Mouse (Mus musculus): Measurements from ENCODE around the gene Ncoa5.

The Ncoa5 gene

DNA sequence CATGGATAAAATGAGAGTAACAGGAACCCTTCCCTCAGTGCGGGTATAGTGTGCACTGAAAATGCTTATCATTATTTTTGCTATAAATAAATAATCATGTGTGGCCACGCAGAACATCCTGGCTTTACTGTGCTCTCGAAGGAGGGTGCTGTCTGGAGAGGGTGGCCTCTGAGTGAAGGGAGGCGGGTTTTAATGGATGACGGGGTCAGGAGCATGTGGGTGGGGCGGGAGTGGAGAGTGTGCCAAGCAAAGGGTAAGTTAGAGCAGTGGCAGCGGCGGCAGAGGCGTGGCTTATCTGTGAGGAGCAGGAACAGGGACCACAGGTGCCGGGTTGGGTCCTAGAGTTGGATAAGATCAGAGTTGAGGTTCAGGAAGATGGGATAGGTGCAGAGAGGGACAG lies 42.9 kb downstream of the Ncoa5 start:
- no peak for DNase-seq

DNA sequence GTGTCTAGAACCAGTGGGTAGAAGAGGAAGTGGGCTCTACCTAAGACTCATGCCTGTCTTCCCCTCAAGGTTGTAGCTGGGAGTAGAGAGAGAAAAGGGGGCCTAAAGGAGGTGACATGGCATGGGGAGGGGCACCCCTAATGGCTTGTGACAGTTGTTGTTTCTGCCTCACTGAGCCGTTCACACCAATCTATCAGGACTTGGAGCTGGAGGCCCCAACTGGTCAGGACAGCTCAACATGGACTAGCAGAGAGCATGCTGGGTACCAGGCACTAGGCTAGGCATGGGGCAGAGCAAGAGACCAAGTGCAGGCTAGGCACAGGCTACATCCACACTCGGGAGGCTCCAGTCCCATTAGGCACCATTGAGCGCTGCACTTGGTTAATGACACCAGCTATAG lies 43.6 kb downstream of the Ncoa5 start:
- no peak for DNase-seq

DNA sequence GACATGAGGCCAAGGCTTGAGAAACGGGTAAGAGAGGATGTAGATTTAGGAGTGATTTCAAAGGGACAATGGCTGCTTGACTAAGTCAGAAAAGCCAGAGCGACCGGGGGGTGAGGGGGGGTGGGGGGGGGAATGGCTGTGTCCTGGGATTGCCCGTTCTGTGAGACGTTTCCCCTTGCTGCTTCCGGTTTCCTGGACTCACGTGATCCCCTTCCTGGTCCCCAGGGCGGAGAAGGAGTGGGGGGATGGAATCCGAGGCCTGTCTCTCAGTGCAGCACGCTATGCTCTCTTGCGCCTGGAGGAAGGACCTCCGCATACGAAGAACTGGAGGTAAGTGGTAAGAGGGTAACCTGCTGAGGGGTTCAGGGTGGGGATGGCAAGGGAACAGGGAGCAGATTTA lies 45.9 kb downstream of the Ncoa5 start:
- peak; percentile 6 for DNase-seq

DNA sequence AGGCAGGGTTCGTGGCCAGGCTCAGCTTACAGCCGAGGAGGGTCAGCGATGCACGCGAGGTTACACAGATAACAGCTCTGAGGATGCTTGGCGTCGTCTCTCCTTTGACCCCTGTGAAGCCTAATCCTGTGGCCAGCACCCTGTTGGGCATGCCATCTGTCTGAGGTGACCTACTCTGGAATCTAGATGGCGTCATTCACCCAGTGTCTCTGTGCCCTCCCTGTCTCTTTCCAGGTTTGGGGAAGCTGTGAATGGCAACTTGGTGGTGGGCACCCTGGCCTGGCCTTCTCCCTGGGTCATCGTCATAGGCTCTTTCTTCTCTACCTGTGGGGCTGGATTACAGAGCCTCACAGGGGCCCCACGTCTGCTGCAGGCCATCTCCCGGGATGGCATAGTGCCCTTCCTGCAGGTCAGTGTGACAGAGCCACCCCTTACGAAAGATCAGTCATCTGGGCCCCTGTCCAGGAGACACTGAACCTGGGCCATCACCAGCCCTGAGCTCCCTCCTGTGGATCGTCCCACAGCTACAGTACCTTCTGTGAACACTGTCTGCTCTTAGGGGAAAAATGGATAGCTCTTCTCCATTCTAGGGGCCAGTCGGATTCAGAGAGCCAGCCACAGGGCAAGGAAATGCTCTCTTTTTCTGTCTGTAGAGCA lies 48.2 kb downstream of the Ncoa5 start:
- DNase-seq = no peak

DNA sequence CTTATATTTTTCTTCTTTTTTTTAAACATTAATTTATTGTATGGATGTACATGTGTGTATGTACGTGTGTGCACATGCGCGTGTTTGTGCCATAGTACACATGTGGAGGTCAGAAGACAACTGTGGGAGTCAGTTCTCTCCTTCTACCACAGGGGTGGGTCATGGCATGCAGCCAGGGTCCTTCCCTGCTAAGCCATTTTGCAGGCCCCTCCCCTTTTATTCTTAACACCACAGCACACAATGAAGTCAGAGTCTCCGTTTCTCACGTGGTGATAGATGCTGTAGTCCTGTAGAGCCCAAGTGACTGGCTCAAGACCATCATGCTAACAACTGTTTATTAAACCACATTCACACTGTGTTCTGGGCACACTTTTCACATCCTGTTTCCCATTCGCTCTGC lies 48.7 kb downstream of the Ncoa5 start:
- no peak for DNase-seq

DNA sequence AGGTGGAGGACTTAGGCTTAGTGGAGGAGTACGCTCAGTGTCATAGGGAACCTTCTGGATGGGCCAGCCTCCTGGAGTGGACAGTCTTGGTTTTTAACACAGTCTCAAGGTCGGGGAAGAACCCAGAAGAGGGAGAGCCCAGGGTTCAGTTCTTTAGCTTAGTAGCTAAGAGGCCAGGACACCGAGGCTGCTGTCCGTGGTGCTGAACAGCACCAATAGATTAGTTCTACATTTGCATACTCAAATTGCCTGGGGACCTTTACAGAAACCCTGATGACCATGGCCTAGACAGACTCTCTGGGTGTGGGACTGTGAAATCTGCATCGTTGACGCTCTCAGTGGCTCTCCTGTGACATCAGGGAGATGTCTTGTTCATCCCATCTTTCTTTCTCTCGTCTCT lies 54.9 kb downstream of the Ncoa5 start:
- no peak for DNase-seq

DNA sequence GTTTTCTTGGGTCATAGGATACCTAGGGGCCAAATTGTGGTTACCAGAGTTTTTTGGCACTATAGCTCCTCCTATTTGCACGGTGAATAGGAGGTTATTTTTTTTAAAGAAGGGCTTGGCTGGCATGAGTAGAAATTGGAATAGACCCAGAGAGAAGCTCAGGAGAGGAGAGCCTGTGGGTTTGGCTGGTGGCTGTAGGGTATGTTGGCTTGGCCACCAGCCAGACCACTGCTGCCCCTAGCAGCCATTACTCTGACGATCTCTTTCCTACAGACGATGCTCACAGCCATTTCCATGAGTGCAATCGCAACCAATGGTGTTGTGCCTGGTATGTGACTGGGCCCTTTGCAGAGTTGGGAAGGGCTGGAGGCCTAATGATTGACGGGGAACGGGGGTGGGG lies 59.1 kb downstream of the Ncoa5 start:
- no peak for DNase-seq

DNA sequence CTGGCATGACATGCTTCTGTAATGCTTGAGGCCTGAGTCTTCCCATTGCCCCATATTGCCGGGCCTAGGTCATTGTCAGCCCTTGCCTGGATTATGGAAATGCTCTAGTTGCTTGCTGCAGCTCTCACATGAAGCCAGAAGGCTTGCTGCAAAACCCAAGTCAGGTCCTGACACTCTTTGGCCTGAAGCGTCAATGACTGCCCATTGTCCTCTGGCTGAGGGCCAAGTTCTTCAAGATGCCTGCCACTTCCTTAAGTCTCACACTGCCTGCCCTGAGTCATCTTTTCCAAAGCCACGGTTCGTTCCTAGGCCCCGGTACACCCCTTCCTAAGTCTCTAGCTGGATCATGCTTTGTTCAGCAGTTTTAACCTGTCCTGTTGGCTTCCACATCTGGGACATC lies 62.0 kb downstream of the Ncoa5 start:
- no peak for DNase-seq

DNA sequence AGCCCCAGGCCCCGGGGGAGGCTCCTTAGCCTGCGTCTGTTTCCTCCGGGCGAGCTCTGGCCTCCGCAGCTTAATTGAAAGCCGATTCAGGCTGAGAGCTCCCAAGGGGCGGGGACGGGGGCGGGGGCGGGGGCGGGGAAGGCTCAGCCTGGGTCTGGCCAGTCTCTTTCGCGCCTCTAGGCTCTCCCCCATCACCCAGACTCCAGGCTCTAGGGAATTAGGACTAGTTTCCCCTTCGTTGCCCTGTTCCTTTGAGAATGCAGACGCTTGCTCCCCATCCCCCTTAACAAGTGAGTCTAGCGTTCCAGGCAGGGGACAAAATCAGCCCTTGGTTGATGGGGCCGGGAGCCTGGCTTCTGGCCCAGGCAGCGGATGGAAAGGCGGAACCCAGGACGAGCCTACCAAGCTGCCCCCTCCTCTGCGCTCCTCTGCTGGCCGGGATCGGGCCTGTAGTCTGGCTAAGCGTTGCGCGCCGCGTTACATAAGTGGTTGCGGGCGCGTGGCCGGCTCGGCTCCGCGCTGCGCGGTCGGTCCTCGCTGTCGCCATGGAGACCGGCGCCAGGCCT lies 64.0 kb downstream of the Ncoa5 start:
- peak; percentile 71 for DNase-seq

DNA sequence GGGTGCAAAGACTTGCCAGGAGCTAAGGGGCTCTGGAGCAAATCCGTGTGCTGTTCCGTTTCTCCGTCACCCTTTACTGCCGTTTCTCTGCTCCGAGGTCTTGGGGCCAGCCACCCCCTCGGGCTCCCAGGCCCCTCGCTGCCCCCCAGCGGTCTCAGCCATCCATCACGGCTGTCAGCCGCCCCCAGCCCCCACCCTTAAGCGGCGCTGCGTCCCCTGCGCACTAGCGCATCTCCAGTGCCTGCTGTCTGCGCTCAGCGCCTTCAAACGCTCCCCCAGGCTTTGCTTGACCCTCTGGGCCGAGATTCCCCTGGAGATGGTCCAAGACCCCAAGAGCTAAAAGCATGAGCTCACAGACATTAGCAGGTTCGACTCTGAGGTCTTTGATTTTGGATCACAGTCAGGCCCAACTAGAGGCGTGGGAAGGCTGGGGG lies 65.3 kb downstream of the Ncoa5 start:
- peak; percentile 60 for DNase-seq

DNA sequence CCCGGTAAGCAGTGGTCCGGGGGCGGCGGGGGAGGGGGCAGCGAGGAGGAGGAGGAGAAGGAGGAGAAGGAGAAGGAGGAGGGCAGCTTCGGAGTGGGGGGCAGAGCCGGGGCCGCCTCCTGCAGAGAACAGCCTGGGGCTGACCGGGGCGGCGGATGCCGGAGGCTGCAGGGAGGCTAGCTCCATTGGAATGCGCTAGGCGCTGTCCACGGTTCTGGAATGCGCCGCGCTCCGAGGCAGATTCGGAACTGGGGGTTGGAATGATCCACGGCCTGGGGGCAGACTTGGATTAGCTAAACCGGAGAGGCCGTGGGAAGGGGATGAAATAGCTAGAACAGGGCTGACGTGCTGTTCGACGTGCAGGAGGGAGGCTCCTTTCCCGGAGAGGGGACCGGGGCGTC lies 66.2 kb downstream of the Ncoa5 start:
- peak; percentile 56 for DNase-seq

DNA sequence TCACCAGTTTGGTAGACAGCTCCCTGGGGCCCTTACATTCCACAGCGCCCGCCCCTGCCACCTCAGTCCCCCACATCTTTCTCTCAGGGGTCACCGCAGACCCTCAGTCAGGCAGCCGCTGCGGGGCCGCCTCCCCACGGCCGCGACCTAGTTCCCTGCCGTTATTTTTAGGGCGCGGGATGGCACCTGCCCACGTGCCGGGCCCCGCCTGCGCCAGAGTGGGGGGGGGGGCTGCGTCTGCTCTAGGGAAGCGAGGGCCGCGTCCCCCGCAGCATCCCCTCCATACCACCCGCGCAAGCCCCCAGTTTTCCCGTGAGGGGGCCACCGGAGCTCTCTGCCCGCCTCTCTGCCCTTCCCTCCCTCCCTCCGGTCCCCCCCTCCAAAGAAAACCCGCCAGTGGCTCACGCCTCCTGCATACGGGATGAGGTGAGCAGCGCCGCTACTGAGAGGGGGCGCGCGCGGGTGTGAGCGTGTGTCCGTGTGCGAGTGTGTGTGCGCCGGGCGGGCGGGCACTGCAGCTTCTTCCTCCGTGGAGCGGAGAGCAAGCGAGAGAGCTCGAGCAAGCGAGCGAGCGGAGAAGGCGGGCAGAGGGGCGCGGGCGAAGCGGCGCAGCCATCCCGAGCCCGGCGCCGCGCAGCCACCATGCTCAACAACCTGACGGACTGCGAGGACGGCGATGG lies 66.8 kb downstream of the Ncoa5 start:
- peak; percentile 81 for DNase-seq

DNA sequence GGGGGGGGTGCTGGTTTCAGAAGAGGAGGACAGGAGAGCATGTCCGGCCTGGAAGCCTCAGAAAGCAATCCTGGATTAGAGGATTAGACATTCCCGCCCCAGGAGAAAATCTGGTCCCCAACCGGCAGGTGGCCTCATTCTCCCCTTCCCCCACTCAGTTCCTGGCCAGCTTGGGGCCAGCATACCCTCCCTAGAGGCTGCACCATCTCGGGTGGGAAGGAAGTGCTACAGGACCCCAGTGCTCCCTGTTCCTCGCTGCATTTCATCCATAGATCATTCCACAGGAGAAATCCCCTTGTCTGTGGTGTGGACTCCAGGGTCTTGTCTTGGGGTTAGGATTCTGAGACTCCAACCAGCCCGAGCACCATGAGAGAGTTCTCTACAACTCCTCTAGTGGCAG lies 67.5 kb downstream of the Ncoa5 start:
- DNase-seq = no peak

DNA sequence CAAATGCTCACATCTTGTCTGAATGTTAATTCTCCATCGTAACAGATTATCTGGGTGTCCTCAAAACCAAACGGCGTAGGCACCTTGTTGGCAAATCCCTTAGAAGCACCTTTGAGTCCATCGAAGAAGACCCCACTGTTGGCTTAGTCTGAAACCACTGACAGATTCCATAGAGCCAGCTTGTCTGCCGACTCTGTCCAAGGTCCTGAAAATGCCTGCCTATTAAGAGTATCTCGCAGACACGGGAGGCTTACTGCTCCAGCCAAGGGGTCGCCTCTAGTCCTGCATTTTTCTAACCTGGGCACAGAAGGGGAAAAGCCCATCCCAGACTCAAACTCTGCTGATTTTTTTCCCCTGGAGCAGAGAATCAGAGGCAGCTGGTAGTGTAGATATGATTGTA lies 68.3 kb downstream of the Ncoa5 start:
- DNase-seq = no peak

DNA sequence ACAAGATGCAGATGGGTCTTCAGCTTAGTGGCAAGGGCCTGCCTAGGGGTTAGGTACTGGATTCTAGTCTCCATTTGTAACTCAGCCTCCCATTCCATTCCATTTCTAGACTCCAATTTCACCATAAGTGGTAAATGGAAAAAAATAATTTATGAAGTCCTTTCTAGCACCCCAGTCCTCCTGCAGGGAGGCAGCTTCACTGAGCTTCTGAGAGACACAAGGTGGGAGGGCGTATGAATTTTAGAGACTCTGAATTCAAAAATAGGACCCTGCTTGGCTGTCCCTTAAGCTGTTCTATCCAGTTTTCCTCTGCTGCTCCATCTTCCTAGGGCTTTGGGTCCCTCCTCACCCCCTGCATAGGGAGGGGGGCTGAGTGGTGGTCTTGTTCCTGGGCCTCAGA lies 69.7 kb downstream of the Ncoa5 start:
- no peak for DNase-seq

DNA sequence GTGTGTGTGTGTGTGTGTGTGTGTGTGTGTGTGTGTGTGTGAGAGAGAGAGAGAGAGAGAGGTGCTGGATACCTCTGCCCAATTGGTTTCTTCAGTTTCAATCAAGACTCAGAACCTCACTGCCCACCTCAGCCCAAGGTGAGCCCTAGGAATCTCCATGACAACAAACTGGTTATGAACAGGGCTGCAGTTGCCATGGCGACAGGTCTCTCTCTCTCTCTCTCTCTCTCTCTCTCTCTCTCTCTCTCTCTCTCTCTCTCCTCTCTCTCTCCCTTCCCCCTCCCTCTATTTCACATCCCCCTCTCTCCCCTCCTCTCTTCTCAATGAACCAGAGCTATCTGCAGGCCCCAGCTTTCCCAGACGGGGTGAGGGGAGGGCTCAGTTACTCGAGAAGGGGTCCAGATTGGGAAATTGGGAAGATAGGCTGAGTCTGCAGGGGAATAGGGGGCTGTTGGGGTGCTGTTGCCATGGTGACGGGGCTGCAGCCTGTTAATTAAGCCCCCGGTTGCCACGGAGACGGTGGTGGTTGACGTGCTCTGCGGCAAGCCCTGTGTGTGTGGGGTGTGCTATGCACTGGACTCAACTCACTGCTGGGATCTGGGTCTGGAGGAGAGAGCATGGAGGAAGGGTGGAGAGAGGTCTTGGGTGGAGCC lies 70.3 kb downstream of the Ncoa5 start:
- DNase-seq = peak; percentile 72

DNA sequence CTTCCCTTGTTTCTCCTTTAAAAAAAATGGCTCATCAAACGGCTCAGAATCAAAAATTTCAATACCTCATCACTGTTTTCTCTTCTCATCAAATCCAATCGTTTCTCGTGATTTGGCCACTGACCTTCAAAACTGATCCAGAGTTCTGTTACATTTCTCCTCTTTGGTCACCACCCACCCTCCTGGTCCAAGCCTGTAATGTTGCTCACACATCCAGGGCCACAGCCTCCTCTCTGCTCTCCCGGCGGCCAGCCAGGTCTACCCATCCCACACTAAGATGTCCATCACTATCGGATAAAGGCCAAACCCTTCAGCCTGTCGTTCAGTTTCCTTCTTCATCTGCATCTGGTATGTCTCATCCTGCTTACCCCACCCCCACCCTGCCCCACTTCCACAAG lies 72.5 kb downstream of the Ncoa5 start:
- no peak for DNase-seq

DNA sequence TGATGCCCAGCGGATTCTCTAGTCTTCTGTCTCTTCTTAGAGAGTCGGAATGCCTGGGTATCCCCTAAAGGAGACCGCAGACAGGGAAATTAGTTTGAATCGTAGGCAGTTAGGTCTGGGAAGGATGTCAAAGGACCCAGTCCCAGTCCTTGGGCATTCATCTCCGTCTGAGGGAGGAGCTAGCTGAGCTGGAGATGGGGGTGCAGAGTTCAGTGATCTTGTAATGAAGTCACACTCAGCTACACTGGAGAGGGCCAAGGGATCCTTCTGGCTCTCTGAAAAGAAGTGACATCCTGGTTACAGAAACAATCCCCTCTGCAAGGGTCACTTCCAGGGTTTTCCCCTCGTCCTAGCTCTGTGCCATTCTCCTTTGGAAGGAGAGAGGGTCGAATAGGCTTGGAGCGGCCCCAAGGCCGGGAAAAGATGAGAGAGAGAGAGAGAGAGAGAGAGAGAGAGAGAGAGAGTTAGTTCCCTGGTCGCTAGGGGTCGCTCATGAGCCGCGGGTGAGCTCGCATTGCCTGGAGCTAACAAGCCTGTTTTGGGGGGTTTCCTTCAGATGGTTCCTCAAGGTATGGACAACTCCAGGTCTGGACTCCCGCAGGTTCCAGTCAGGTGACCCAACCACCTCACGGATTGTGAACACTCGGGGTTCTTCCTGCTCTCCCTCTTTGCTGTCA lies 73.0 kb downstream of the Ncoa5 start:
- peak; percentile 92 for DNase-seq

DNA sequence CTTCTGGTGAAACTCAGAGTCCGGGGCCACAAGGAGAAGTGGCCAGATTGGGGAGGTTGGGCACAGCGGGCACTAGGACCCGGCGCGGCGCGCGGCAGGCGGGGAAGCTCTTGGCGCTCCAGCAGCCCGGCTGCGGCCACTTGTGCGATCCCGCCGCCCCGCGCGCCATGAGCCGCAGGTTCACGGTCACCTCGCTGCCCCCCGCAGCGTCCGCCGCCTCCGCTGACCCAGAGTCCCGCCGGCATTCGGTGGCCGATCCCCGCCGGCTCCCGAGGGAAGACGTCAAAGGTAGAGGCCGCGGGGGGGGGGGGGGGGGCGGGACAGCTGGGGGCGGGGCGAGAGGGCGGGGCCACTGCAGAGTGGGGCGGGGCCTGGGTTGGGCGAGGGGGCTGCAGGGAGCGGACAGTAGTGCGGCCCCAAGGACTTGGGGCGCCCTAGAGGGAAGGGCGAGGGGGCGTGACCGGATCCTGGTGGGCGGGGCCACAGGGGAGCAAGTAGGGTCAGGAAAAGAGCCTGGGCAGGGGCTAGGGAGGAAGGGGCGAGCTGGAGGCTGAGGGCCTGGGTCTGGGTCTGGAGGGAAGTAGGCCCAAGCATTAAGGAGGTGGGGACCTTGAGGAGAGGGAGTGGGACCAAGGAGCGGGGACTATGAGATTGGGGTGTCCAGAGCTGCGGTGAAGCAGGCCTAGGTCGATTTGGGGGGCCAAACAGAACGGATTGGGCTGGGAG lies 73.8 kb downstream of the Ncoa5 start, which contains the start of gene Slc12a5:
TSS of gene Slc12a5 (plus strand) at position 87 of the 726 bp plus-strand sequence.
- peak; percentile 67 for DNase-seq

DNA sequence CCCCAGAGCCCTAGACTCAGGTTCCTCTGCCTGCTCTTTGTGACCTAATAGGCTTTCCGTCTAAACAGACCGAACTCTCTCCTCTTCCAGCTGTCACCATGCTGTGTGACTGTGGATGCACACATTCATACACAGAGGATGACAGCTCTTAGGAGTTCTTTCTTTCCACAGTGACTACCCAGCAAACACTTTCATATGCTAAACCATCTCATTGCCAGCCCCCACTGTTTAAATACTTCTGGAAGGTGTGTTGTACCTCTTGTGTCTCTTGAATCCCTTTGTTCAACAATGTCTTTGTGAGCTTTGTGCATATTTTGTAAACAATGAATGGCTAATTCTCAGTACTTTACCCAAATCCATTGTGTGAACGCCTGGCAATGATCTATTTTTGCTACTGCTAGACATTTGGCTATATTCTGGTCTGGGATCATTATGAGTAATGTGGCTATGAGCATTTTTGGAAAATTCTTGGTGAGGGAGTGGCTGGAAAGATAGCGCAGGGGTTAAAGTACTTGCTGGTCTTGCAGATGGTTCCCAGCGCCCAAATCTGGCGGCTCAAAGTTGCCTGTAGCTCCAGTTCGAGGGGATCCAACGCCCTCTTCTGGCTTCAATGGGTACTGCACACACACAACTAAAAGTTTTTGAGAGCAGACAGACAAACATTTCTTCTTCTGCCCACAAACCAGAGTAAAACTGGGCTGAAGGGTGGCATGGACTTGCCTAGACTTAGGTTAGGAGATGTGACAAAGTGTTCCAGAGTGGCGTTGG lies 76.9 kb downstream of the Ncoa5 start:
- DNase-seq = no peak

DNA sequence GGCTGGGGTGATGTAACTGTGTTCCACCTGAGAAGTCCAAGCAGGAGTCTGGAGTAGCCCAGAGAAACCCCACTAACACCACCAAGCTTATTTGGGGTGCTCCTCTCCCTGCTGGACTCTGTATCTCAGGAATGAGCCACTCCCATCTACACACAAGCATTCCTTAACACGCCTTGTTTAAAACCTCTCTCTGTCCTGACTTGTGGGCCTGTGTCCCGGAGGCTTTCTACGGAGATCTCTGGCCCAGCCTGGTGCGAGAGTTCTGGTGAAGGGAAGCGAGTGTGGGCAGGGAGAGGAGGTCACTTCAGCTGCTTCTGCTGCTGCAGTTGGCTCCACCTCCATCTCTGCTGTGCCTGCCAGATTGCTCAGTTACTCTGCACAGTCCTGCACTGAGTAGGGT lies 78.5 kb downstream of the Ncoa5 start:
- no peak for DNase-seq

DNA sequence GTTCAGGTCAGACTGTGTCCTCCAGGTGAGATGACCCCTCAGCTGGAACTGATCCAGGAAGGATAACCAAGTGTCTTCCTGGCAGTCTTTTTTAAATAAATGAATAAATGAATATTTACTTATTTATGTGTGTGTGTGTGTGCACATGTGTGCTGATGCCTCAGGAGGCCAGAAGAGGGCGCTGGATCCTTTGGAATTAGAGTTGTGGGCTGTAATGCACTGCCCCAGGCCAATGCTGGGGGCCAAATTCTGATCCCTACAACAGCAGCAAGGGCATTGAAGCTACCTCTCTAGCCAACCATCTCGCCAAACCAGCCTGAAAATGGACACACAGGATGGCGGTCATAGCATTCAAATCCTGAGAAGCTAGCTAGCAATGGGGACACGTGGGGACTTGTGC lies 78.9 kb downstream of the Ncoa5 start:
- DNase-seq = no peak
